Mouse (Mus musculus) heart, embryonic 10.5 days (tissue): ENCODE measurements at regions not wholly inside any gene's neighbourhood (a gene's known extent, or its start where the extent isn't known, plus 50 kb on each side); places are given as distances from the start of the nearest gene placed in this dataset.

Experiments
- DNase-seq: peaks from one replicate; pipeline ENCODE4 v3.0.0-alpha.2; 2017; ENCODE audit warnings: low spot score
- H3K27ac ChIP-seq: fragments of 300-500 bp; sonication (generic); 2 replicates; pipeline ENCODE4 v1.5.1; 2016; ENCODE audit warnings: mild to moderate bottlenecking
- H3K27me3 ChIP-seq: fragments of 300-500 bp; sonication (generic); 2 replicates; pipeline ENCODE4 v1.6.1; 2016; ENCODE audit warnings: mild to moderate bottlenecking; ENCODE audit not compliant: poor library complexity, insufficient read depth, severe bottlenecking
- H3K36me3 ChIP-seq: fragments of 300-500 bp; sonication (generic); 2 replicates; pipeline ENCODE4 v1.6.1; 2016; ENCODE audit warnings: mild to moderate bottlenecking, moderate library complexity
- H3K4me1 ChIP-seq: fragments of 300-500 bp; sonication (generic); 2 replicates; pipeline ENCODE4 v1.6.1; 2016; ENCODE audit warnings: mild to moderate bottlenecking
- H3K4me3 ChIP-seq: fragments of 300-500 bp; sonication (generic); 2 replicates; pipeline ENCODE4 v1.5.1; 2016; ENCODE audit warnings: mild to moderate bottlenecking, moderate library complexity
- H3K9me3 ChIP-seq: fragments of 300-500 bp; sonication (generic); 2 replicates; pipeline ENCODE4 v1.6.1; 2016; ENCODE audit warnings: mild to moderate bottlenecking, moderate library complexity
- WGBS: fragments of 180-500 bp; shearing (Covaris S2); methylation state at CpG from one replicate; pipeline ENCODE4 v1.1.7; 2016; 5-methylcytosine and 5-hydroxymethylcytosine counted together

DNA sequence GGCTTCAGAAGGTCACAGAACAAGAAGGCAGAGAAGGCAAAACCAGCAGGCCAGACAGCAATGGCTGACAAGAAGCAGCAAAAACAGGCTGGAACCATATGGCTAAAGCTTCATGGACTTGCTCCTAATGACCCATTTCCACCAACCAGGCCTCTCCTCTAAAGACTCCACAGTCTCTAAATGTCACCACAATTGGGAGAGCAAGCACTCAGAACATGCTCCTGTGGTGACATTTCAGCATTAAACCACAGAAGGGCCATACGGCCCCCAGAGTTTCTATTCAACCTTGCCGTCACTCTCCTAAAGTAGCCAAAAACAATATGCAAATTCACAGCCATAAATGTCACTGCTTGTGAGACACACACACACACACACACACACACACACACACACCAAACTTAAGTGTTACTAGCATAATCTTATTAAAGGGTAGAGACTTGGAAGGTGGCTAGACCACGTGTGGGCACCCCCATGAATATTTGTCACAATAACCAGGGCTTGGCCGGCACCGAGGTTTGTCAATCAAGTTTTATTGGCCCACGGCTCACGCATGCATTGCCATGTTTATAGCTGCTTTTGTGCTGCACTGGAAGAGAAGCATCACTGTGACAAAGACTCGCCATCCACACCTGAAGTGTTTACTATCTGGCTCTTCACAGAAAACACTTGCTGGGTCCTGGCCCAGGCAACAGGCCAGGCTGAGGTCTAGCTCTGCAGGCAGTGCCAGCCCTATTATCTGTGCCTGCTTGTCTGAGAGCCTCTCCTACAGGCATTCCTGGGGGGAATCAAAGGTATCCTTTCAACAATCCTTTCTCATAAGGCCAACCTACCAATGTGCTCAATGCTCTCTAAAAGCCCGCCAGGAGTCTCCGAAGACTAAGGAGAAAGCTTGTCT lies 75.6 kb upstream of the Dap start:
- Histone ChIP-seq H3K36me3 (no peaks in the 10 kb centered on the region), H3K27ac (no peak overlapping the region), H3K4me3 (no peak overlapping the region), H3K9me3 (no peaks in the 10 kb centered on the region), H3K4me1 (no peaks in the 10 kb centered on the region), H3K27me3 (no peaks in the 10 kb centered on the region)
- no peak for DNase-seq
- WGBS: 87% methylated on average over 10 of the region's 10 CpGs

DNA sequence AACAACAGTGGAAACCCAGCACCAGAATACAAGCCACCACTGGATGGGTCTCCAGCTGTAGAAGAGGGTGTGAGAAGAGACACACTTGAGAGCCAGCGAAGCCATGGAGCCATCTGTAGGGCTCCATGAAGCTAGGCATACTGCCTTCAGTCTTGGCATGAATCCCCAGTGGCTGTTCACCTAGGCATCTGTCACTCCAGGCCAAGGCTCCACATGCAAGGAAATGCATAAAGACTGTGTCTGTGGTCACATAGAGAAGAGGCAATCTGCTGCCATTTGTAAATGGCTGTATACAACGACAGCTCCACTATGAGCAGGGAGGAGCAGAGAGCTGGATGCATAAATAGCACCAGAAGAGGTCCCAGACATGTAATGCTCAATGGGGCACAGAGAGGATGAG lies 74.3 kb upstream of the Dap start:
- WGBS: 67% methylated on average over 2 of the region's 2 CpGs
- no peaks in the 10 kb centered on the region for H3K4me1 ChIP-seq

DNA sequence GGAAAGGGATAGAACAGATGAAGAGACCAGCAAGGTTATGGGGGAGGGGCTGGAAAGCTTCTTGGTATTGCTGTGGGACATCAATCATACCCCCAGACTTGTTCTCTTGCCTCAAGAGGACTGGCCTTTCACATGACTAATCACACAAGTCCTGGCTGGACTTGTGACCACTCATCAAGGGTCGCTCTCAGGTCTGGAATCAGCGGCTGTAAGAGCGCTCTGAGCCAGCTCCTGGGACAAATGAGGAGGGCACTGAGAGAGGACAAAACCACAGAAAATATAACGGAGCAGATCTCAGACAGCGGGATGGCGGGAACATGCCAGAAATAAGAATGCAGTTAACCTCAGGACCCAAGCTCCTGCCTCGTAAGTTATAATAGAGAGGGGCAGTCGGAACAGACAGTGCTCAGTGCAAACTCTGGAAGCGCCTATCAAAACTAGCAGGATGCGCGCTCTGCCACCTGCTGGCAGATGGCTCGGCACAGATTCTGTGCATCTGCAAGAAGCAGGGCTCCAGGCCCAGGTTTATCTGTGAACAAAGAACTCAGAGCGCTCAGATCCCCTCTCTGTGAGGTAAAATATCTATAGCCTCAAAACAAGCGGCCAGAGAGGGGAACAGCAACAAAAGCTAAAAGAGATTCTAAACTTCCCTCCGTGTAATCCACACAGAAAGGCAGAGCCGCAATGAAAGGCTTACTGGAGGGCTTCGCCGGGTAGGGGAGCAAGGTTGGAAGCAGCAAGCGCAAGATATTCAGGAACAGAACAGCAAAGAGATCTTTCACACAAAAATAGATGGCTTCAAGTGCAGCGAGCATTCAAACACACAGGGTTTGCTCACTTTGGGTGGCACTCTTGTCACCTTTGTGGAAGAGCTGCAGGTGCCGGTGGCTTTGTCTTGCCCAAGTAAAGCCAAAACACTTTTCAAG lies 73.3 kb upstream of the Dap start:
- DNase-seq: no peak
- no peaks in the 10 kb centered on the region for H3K36me3 ChIP-seq
- no peaks in the 10 kb centered on the region for H3K4me1 ChIP-seq
- no peaks in the 10 kb centered on the region for H3K27me3 ChIP-seq
- 46% methylated on average over 21 of the region's 21 CpGs for WGBS
- H3K9me3 ChIP-seq: no peaks in the 10 kb centered on the region
- H3K27ac ChIP-seq: no peak overlapping the region
- no peak overlapping the region for H3K4me3 ChIP-seq

More for the DNA sequence above, 74.3 kb upstream of the Dap start:
- Histone ChIP-seq H3K27me3 (no peaks in the 10 kb centered on the region), H3K36me3 (no peaks in the 10 kb centered on the region), H3K27ac (no peak overlapping the region), H3K9me3 (no peaks in the 10 kb centered on the region), H3K4me3 (no peak overlapping the region)
- no peak for DNase-seq

DNA sequence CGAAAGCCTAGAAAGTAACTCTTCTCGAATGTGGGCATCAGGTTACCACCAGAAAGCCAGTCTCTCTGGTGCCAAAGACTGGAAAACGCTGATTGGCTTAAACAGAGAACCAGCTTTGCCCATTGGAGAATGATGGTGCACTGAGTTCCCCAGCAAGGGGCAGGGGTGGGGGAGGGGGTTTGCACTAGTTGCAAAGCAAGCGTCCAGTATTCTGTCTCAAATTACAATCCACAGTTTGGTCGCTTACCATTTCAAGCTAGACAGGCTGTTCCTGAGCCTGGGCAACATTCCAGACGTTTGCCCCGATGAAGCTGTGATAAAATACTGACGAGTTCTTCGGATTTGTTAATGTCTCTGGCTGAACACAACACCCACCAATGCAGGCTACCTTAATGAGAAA lies 69.0 kb upstream of the Dap start:
- H3K27ac ChIP-seq: 0 out of 2 replicates have a peak overlapping the region, but pooled peaks have one; percentile 36
- no peak for DNase-seq

DNA sequence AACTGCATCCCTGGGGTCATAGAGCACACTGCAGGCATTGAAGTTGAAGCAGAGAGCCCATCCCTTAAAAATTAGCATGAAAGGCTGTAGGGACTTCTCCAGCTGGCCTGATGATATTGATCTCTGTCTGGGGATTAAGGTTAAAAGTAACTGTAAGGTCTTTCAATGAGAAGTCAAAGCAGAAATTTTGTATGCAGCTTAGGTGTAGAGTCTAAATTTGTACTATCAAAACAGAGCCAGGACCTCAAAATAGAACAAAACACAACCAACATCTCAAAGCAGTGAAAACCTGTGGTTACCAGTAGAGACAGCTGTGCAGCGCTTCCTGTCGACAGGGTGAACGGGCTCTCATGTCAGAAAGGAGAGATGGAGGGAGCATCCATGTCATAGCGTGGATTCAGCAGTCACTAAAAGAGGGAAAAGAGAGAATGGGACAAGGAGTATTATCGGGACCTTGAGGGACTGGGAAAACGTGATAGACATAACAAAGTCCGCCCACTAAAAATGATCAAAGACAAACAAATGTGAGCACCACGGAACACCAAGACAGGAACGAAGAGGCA lies 57.5 kb upstream of the Dap start:
- WGBS: 75% methylated on average over 9 of the region's 9 CpGs
- no peaks in the 10 kb centered on the region for H3K9me3 ChIP-seq

More for the DNA sequence above, 69.0 kb upstream of the Dap start:
- no peaks in the 10 kb centered on the region for H3K36me3 ChIP-seq
- whole genome bisulfite sequencing: 42% methylated on average over 9 of the region's 9 CpGs
- H3K27me3 ChIP-seq: no peaks in the 10 kb centered on the region
- no peak overlapping the region for H3K4me3 ChIP-seq
- no peaks in the 10 kb centered on the region for H3K4me1 ChIP-seq
- no peaks in the 10 kb centered on the region for H3K9me3 ChIP-seq

DNA sequence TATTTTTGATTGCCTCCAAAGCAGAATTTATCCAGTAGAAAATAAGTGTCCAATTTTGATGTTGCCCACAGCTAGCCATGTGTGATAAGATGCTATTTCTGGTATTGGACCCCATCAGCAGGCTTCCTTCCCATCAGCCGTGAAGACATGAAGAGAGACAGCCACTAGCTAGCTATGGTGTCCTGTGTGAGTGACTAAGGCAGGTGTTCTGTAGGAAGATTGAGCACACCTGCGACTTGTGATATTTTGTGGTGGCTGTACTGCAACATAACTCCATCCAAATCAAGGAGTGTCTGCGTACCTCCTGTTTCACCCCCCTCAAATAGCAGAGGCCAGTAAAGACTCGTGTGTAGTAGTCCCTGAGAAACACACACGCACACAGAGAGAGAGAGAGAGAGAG lies 56.6 kb upstream of the Dap start:
- DNase-seq: no peak
- Histone ChIP-seq H3K36me3 (no peaks in the 10 kb centered on the region), H3K9me3 (no peaks in the 10 kb centered on the region), H3K27ac (no peak overlapping the region), H3K4me3 (no peak overlapping the region), H3K27me3 (no peaks in the 10 kb centered on the region), H3K4me1 (no peaks in the 10 kb centered on the region; the same call in 1 of the 2 replicates)
- 71% methylated on average over 5 of the region's 5 CpGs for WGBS

More for the DNA sequence above, 57.5 kb upstream of the Dap start:
- Histone ChIP-seq H3K4me3 (no peak overlapping the region), H3K27ac (no peak overlapping the region), H3K4me1 (no peaks in the 10 kb centered on the region; the same call in 1 of the 2 replicates), H3K27me3 (no peaks in the 10 kb centered on the region), H3K36me3 (no peaks in the 10 kb centered on the region)
- no peak for DNase-seq

DNA sequence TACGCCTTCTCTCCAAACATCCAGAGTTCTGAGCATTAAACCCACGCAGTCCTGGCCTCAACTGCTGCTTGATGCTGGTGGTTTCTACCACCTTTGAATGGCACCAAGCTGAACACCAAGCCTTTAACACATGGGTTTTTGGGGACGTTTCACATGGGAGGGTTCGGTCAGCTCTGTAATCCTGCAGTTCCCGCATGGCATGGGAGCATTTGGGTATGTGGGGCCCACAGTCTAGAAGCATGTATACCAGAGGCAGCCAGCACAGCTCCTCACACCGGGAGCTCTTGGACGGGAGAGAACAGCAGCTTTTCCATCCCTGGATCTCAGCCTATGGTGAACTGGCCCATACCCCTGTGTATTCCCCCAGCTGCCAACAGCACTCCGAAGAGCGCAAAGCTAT lies 55.9 kb upstream of the Dap start:
- DNase-seq: no peak
- Histone ChIP-seq H3K4me3 (no peak overlapping the region), H3K9me3 (no peaks in the 10 kb centered on the region), H3K27me3 (no peaks in the 10 kb centered on the region), H3K36me3 (no peaks in the 10 kb centered on the region), H3K27ac (no peak overlapping the region), H3K4me1 (no peaks in the 10 kb centered on the region; the same call in 1 of the 2 replicates)
- whole genome bisulfite sequencing: 87% methylated on average over 9 of the region's 9 CpGs

DNA sequence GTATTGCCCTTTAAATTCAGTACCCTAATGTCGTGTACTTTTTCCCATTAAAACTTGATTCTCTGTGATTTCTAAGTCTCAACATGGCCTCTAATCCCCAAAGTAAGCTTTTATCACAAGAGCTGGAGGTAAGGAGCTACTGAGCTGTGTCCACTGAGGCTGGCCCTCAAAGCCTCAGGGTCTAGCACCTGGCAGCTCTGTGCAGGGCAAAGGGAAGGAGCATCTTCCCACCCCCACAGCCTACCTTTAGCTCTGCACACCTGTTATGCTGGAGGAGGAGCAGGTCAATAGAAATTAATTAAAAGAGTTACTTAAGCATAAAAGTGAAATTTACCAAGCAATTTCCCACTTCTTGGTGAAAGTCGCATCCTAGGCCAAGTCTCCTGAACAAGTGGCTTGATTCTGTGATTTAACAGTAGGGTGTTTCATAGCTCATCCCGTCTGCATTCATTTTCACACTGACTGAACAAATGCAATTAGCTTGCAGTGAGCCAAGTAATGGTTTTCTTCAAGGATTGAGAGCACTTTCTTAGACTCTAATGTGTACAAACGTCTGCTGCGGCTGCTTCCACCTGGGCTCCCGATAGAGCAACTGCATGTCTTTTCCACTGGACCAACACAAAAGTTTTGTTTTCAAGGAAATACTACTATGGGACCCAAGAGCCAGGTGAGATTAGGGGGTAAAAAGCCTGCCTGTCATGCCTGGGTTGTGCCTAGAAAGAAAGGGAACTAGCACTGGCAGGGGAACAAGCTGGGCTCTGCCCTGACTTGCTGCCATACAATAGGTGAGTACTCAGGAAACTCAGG lies 50.6 kb upstream of the Dap start:
- H3K27ac ChIP-seq: no peak overlapping the region
- 78% methylated on average over 6 of the region's 6 CpGs for WGBS
- no peak overlapping the region for H3K4me3 ChIP-seq
- DNase-seq: no peak
- no peaks in the 10 kb centered on the region for H3K27me3 ChIP-seq
- no peaks in the 10 kb centered on the region for H3K4me1 ChIP-seq
- H3K9me3 ChIP-seq: no peaks in the 10 kb centered on the region
- no peaks in the 10 kb centered on the region for H3K36me3 ChIP-seq
